Mouse (Mus musculus) spleen, adult 2 months (tissue): ENCODE measurements around the gene Neu3. TPM values are rescaled to one million over a fixed set of nuclear protein-coding genes. Genes with fewer than 3 reads are reported as not detected.
A peak's percentile ranks its signal among the peaks of the same experiment; 100 is the strongest.

Source experiments
- DNase-seq, 2 experiments: peaks; one replicate each; pipeline versions ENCODE4 v3.0.0 to v3.0.0-alpha.2; 2012 to 2021; ENCODE audit warnings: low spot score in 2 of 2, low read depth in 1 of 2
- H3K27ac ChIP-seq: fragments of 200-500 bp; 2 replicates; pipeline ENCODE4 v1.5.1; 2012; ENCODE audit warnings: low read length, inconsistent platforms; ENCODE audit not compliant: insufficient read depth
- H3K27me3 ChIP-seq: fragments of 200-500 bp; 2 replicates; pipeline ENCODE4 v1.6.1; 2012; ENCODE audit warnings: mild to moderate bottlenecking, moderate library complexity, low read length, inconsistent platforms; ENCODE audit not compliant: control insufficient read depth, insufficient read depth
- H3K36me3 ChIP-seq: fragments of 200-500 bp; 2 replicates; pipeline ENCODE4 v1.6.1; 2012; ENCODE audit warnings: mild to moderate bottlenecking, low read length, inconsistent platforms; ENCODE audit not compliant: control insufficient read depth, insufficient read depth
- H3K4me1 ChIP-seq: fragments of 200-500 bp; 2 replicates; pipeline ENCODE4 v1.6.1; 2011; ENCODE audit warnings: inconsistent platforms; ENCODE audit not compliant: control insufficient read depth, insufficient read depth, insufficient read length
- H3K4me3 ChIP-seq: fragments of 200-500 bp; 2 replicates; pipeline ENCODE4 v1.5.1; 2011; ENCODE audit warnings: mild to moderate bottlenecking, inconsistent platforms; ENCODE audit not compliant: insufficient read depth, insufficient read length; ENCODE audit errors: extremely low read depth
- CTCF ChIP-seq: fragments of 200-500 bp; IDR thresholded peaks from 2 replicates; pipeline ENCODE4 v1.5.1; 2011; ENCODE audit warnings: mild to moderate bottlenecking, inconsistent platforms; ENCODE audit not compliant: insufficient read depth, insufficient read length, insufficient replicate concordance; ENCODE audit errors: extremely low read depth
- POLR2A ChIP-seq: fragments of 200-500 bp; IDR thresholded peaks from 2 replicates; pipeline ENCODE4 v1.6.1; 2011; ENCODE audit warnings: low read depth, low read length, inconsistent platforms
- WGBS: fragments of 180-500 bp; shearing (Covaris S2); methylation state at CpG from one replicate; pipeline ENCODE4 v1.1.7; 2018; 5-methylcytosine and 5-hydroxymethylcytosine counted together
- polyA plus RNA-seq: library from polyadenylated mRNA; depleted of rRNA; stranded (reverse); fragments of >200 nt; gene quantifications from 2 replicates; pipeline ENCODE4 v1.2.3, GENCODE M21; 2012

Gene Neu3
- polyA plus RNA-seq, 1 experiment = 2.4 TPM

- peaks cover 9% of the 10 kb centered on the region; the same call in 1 of the 2 replicates for H3K4me1 ChIP-seq
- TF ChIP-seq POLR2A (no peak), CTCF (no peak)
- peak; percentile 53 to 77 for DNase-seq
- 16% methylated on average over 17 of the region's 17 CpGs for WGBS
- no peak overlapping the region for H3K4me3 ChIP-seq
- H3K27ac ChIP-seq = no peak overlapping the region
- no peaks in the 10 kb centered on the region for H3K27me3 ChIP-seq
- H3K36me3 ChIP-seq = no peaks in the 10 kb centered on the region
Observed at GRCm38 (mm10) chr7:99795192-99795981, 32.8 kb downstream of the Neu3 start.

DNA sequence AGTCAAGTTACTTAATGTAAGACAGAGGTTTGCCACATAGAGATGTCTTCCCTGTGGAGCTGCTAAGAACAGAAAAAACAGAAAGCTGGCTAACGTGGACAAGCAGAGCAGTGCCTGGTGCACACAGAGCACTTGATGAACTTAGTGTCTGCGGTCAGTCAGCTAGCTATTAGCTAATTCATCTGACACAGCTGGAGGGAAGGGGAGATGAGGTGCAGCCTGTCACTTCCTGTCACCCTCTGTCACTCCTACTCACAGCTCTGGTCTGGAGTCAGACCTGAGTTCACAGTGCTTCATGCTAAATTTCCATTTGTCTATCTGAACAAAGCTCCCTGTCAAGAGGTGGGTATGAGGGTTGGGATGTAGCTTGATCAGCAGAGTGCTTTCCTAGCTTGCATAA, 34.1 kb downstream of the Neu3 start:
- Histone ChIP-seq H3K27me3 (no peaks in the 10 kb centered on the region), H3K4me3 (no peak overlapping the region), H3K4me1 (peaks cover 9% of the 10 kb centered on the region; the same call in 1 of the 2 replicates), H3K36me3 (no peaks in the 10 kb centered on the region), H3K27ac (no peak overlapping the region)
- DNase-seq = no peak
- 47% methylated on average over 2 of the region's 2 CpGs for WGBS
- TF ChIP-seq CTCF (no peak), POLR2A (no peak)

DNA sequence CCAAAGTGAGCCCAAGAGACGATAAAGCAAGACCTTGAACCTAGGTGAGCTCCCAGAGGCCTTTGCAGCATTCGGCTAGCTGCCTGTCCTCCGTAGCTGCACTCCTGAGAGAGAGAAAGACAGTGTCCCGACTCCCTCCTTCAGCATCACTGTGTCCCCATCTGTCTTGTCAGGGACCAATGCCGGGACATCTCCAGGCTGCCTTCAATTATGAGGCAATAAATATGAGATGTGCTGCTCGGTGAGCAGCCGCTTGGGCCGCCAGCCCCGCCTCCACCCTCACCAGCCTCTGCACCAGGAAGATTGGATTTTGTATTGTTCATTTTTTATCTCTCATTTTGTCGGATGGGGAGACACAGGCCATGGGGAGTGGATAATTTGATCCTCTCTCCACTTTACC, 37.4 kb downstream of the Neu3 start:
- no peak for TF ChIP-seq POLR2A
- TF ChIP-seq CTCF = no peak
- no peaks in the 10 kb centered on the region for H3K27me3 ChIP-seq
- H3K36me3 ChIP-seq = no peaks in the 10 kb centered on the region
- no peak overlapping the region for H3K4me3 ChIP-seq
- WGBS = 87% methylated on average over 10 of the region's 10 CpGs
- H3K4me1 ChIP-seq = peaks cover 5% of the 10 kb centered on the region; the same call in 1 of the 2 replicates
- no peak for DNase-seq
- H3K27ac ChIP-seq = no peak overlapping the region

DNA sequence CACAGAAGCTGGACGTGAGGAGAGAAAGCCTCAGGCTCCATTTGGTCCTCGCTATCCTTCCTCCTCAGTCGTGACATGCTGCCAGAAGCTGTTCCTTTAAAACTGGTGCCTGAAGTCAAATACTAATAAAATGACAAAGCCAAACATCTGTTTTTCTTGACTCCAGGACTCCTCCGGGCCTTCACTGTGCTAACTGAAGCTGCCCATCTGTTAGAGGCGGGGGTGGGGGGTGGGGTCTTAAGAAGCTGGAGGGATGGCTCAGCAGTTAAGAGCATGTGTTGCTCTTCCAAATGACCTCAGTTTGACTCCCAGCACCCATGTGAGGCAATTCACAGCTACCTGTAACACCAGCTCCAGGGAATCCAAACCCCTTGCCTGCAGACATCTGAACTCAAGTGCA, 39.7 kb downstream of the Neu3 start:
- WGBS = 80% methylated on average over 5 of the region's 5 CpGs

GRCm38 (mm10) chr7:99787935-99788334, 40.3 kb downstream of the Neu3 start:
- Histone ChIP-seq H3K27ac (no peak overlapping the region), H3K4me3 (no peak overlapping the region), H3K27me3 (no peaks in the 10 kb centered on the region), H3K36me3 (no peaks in the 10 kb centered on the region), H3K4me1 (no peaks in the 10 kb centered on the region)
- TF ChIP-seq CTCF = no peak
- TF ChIP-seq POLR2A = no peak
- WGBS = 88% methylated on average over 2 of the region's 2 CpGs
- no peak for DNase-seq

More for the DNA sequence above, 39.7 kb downstream of the Neu3 start:
- Histone ChIP-seq H3K27ac (no peak overlapping the region), H3K27me3 (no peaks in the 10 kb centered on the region), H3K36me3 (no peaks in the 10 kb centered on the region), H3K4me3 (no peak overlapping the region), H3K4me1 (no peaks in the 10 kb centered on the region)
- no peak for DNase-seq
- no peak for TF ChIP-seq CTCF
- TF ChIP-seq POLR2A = no peak

DNA sequence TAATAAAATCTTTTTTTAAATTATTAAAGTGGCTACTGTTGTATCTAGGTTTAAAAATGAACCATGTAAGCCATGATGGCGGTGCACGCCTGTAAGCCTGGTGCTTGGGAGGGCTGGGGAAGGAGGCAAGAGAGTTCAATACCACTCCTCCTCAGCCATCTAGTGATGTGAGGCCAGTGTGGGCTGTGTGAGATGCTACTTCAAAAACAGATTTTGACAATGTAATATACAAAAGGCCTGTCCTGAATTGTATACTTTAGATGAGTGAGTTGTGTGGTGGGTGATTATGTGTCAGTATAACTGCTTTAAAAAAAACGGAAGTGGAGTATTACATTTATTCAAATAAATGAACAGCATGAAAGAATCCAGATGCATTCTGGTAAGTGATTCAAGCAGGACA, 41.4 kb downstream of the Neu3 start:
- Histone ChIP-seq H3K4me1 (peaks cover 5% of the 10 kb centered on the region), H3K4me3 (no peak overlapping the region), H3K27me3 (no peaks in the 10 kb centered on the region), H3K36me3 (no peaks in the 10 kb centered on the region), H3K27ac (no peak overlapping the region)
- DNase-seq = no peak
- TF ChIP-seq POLR2A (no peak), CTCF (no peak)
- WGBS = 89% methylated on average over 3 of the region's 3 CpGs

- H3K27me3 ChIP-seq = no peaks in the 10 kb centered on the region
- H3K36me3 ChIP-seq = no peaks in the 10 kb centered on the region
- H3K27ac ChIP-seq = no peak overlapping the region
- H3K4me1 ChIP-seq = peaks cover 5% of the 10 kb centered on the region
- WGBS = 44% methylated on average over 3 of the region's 3 CpGs
- no peak for DNase-seq
- no peak overlapping the region for H3K4me3 ChIP-seq
- TF ChIP-seq POLR2A = no peak
- no peak for TF ChIP-seq CTCF
Observed at GRCm38 (mm10) chr7:99785553-99785952, 42.7 kb downstream of the Neu3 start.
